Mouse (Mus musculus) ovary, adult 2 months (tissue): ENCODE results near the gene Vmn1r214. TPM values are rescaled to one million over a fixed set of nuclear protein-coding genes. Genes with fewer than 3 reads are reported as not detected.

Experiments
- polyA plus RNA-seq: library from polyadenylated mRNA; depleted of rRNA; stranded (reverse); fragments of >200 nt; gene quantifications from 2 replicates; pipeline ENCODE4 v1.2.3, GENCODE M21; 2012; rRNA removed

Gene Vmn1r214
- polyA plus RNA-seq: not detected in 2 replicates

GRCm38 (mm10) chr13:23030118-23030517 lies at the start of gene Vmn1r214:
TSS of gene Vmn1r214 (plus strand) at chr13:23030418.

GRCm38 (mm10) chr13:23007356-23007755 lies 22.9 kb upstream of the Vmn1r214 start, which contains the start of gene Vmn1r213:
TSS of gene Vmn1r213 (plus strand) at chr13:23007656.

GRCm38 (mm10) chr13:23067725-23068124 lies 37.5 kb downstream of the Vmn1r214 start, which contains the start of gene Vmn1r215:
TSS of gene Vmn1r215 (plus strand) at chr13:23068025.

Other genes starting within 250 kb of the Vmn1r214 start
- not detected in 2 replicates for gene Vmn1r209, start 220.7 kb upstream of the Vmn1r214 start, polyA plus RNA-seq
- gene Vmn1r210, start 199.1 kb upstream of the Vmn1r214 start, polyA plus RNA-seq: not detected in 2 replicates
- not detected in 2 replicates for gene Vmn1r211, start 172.9 kb upstream of the Vmn1r214 start, polyA plus RNA-seq
- gene Vmn1r212, start 146.2 kb upstream of the Vmn1r214 start, polyA plus RNA-seq: not detected in 2 replicates
- gene Vmn1r213, start 22.8 kb upstream of the Vmn1r214 start, polyA plus RNA-seq: not detected in 2 replicates
- not detected in 2 replicates for gene Vmn1r215, start 37.6 kb downstream of the Vmn1r214 start, polyA plus RNA-seq
- gene Vmn1r217, start 87.8 kb downstream of the Vmn1r214 start, polyA plus RNA-seq: not detected in 2 replicates
- gene Vmn1r218, start 102.7 kb downstream of the Vmn1r214 start, polyA plus RNA-seq: not detected in 2 replicates
- gene Vmn1r219, start 128.9 kb downstream of the Vmn1r214 start, polyA plus RNA-seq: not detected in 2 replicates
- not detected in 2 replicates for gene Vmn1r220, start 157.6 kb downstream of the Vmn1r214 start, polyA plus RNA-seq
- not detected in 2 replicates for gene Vmn1r221, start 183.7 kb downstream of the Vmn1r214 start, polyA plus RNA-seq
- not detected in 2 replicates for gene Vmn1r222, start 205.5 kb downstream of the Vmn1r214 start, polyA plus RNA-seq
- not detected in 2 replicates for gene Vmn1r223, start 216.7 kb downstream of the Vmn1r214 start, polyA plus RNA-seq